Mouse (Mus musculus): ENCODE measurements around the gene Gm45234. TPM values are rescaled to one million over a fixed set of nuclear protein-coding genes. Genes with fewer than 3 reads are reported as not detected.
A peak's percentile ranks its signal among the peaks of the same experiment; 100 is the strongest.
"Not testable (repeated sequence)": the region's sequence is repeated elsewhere in the genome, so short reads cannot be mapped to it uniquely, and the experiment has no call there.

The Gm45234 gene
- 1 to 10 TPM in 1 of 2 experiments, not detected in 1; 1.1 TPM for total RNA-seq (2021)
- long read RNA-seq, experiment 1, partial matches to known transcripts: 0 of 1 reads
- long read RNA-seq, experiment 1, other reads (novel, unspliced or antisense): 1 of 1 reads
- long read RNA-seq, experiment 2: 0 reads

GRCm38 (mm10) chr6:124755831-124756595 is at the start of gene Gm45234, which contains the start of gene Atn1:
Gene Gm45234 (minus strand): TSS chr6:124756021.
Gene Atn1 (minus strand): TSS chr6:124756524.
- peak; percentile 85 for DNase-seq

- DNase-seq: no peak
Observed at GRCm38 (mm10) chr6:124804341-124804740, 48.5 kb upstream of the Gm45234 start.

GRCm38 (mm10) chr6:124803691-124804090 is 47.9 kb upstream of the Gm45234 start:
- not testable (repeated sequence) for DNase-seq

GRCm38 (mm10) chr6:124803061-124803460 is 47.2 kb upstream of the Gm45234 start:
- no peak for DNase-seq

GRCm38 (mm10) chr6:124802400-124802799 is 46.6 kb upstream of the Gm45234 start:
- not testable (repeated sequence) for DNase-seq

GRCm38 (mm10) chr6:124796200-124796599 is 40.4 kb upstream of the Gm45234 start:
- no peak for DNase-seq

GRCm38 (mm10) chr6:124795781-124796180 is 40.0 kb upstream of the Gm45234 start:
- no peak for DNase-seq

GRCm38 (mm10) chr6:124791911-124792310 is 36.1 kb upstream of the Gm45234 start:
- DNase-seq: no peak

- no peak for DNase-seq
Observed at GRCm38 (mm10) chr6:124790121-124790520, 34.3 kb upstream of the Gm45234 start.

- no peak for DNase-seq
Observed at GRCm38 (mm10) chr6:124789519-124789918, 33.7 kb upstream of the Gm45234 start.

GRCm38 (mm10) chr6:124787722-124788121 is 31.9 kb upstream of the Gm45234 start:
- no peak for DNase-seq

GRCm38 (mm10) chr6:124786756-124787420 is 31.1 kb upstream of the Gm45234 start:
- DNase-seq: no peak

- DNase-seq: no peak
Observed at GRCm38 (mm10) chr6:124782436-124782835, 26.6 kb upstream of the Gm45234 start.

GRCm38 (mm10) chr6:124780917-124781316 is 25.1 kb upstream of the Gm45234 start:
- DNase-seq: no peak

GRCm38 (mm10) chr6:124779984-124780416 is 24.2 kb upstream of the Gm45234 start:
- no peak for DNase-seq

GRCm38 (mm10) chr6:124779222-124779983 is 23.6 kb upstream of the Gm45234 start, which contains the start of gene Lrrc23:
Gene Lrrc23 (minus strand): TSS chr6:124779727.
- peak; percentile 38 for DNase-seq

GRCm38 (mm10) chr6:124770511-124770910 is 14.7 kb upstream of the Gm45234 start:
- no peak for DNase-seq

GRCm38 (mm10) chr6:124770013-124770412 is 14.2 kb upstream of the Gm45234 start:
- no peak for DNase-seq

GRCm38 (mm10) chr6:124769101-124769765 is 13.4 kb upstream of the Gm45234 start, which contains the start of gene Eno2:
Gene Eno2 (minus strand): TSS chr6:124769673.
- peak; percentile 72 for DNase-seq

GRCm38 (mm10) chr6:124768704-124769044 is 12.9 kb upstream of the Gm45234 start:
- DNase-seq: no peak

- DNase-seq: no peak
Observed at GRCm38 (mm10) chr6:124767920-124768703, 12.3 kb upstream of the Gm45234 start.

Measured in adrenal gland, postnatal 10 days (tissue).